Mouse (Mus musculus): ENCODE measurements around the gene Gzme. TPM values are rescaled to one million over a fixed set of nuclear protein-coding genes. Genes with fewer than 3 reads are reported as not detected.

Gene Gzme
- polyA plus RNA-seq, 1 experiment from 2014 or later, result not detected

DNA sequence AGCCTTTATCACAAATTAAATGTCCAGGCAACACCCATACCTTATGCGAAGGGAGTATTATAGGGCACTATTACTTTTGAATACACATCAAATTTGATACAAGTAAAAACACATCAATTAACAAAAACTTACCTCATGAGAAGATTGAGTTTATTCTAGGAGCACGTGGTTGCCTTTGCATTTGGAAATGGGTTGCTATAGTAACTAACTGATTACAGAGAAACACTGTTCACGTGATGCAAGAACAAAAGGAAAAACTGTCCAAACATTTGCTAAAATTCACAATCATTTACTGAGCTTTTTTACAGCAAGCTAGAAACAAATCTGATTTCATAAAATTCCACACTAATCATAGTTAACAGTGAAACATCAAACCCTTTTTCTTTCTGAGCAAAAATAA, 17.0 kb downstream of the Gzme start:
- Histone ChIP-seq H3K4me3 (no peak overlapping the region), H3K36me3 (no peaks in the 10 kb centered on the region), H3K4me1 (no peaks in the 10 kb centered on the region), H3K4me2 (replicated peaks) (no peak overlapping the region), H3K9me3 (no peaks in the 10 kb centered on the region), H3K27ac (replicated peaks) (no peak overlapping the region), H3K9ac (replicated peaks) (no peak overlapping the region), H3K27me3 (no peaks in the 10 kb centered on the region)
- ATAC-seq (replicated peaks), result no peak
- WGBS, result 34% methylated on average over 3 of the region's 3 CpGs

DNA sequence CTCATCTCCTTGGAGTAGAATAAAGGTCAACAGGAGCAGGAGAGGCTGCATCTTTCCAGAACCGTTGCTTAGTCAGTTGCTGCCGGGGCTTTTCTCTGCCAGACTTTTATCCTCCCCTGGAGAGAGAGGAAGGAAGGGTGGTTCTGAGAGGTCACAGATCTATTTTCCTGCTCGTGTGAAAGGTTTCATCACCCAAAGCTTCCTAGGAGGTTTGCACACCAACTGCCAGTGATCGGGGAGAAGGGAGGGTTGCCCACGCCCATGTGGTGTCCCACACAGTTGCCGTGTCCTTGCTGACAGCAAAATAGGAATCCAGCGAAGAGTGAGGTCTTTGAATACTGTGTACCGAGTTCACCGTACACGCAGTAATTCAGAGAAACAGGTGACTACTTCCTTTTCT, 18.0 kb downstream of the Gzme start, which contains the start of gene Ctsg:
TSS of gene Ctsg (minus strand) at position 189 of the 400 bp plus-strand sequence.
- Histone ChIP-seq H3K4me1 (no peaks in the 10 kb centered on the region), H3K9me3 (no peaks in the 10 kb centered on the region), H3K4me2 (replicated peaks) (no peak within 1 kb of the TSS), H3K4me3 (no peak within 1 kb of the TSS), H3K36me3 (no peaks in the 10 kb centered on the region), H3K27me3 (no peaks in the 10 kb centered on the region), H3K9ac (replicated peaks) (no peak within 1 kb of the TSS), H3K27ac (replicated peaks) (no peak within 1 kb of the TSS)
- 83% methylated on average over 10 of the region's 10 CpGs for WGBS
- ATAC-seq (replicated peaks), result no peak

DNA sequence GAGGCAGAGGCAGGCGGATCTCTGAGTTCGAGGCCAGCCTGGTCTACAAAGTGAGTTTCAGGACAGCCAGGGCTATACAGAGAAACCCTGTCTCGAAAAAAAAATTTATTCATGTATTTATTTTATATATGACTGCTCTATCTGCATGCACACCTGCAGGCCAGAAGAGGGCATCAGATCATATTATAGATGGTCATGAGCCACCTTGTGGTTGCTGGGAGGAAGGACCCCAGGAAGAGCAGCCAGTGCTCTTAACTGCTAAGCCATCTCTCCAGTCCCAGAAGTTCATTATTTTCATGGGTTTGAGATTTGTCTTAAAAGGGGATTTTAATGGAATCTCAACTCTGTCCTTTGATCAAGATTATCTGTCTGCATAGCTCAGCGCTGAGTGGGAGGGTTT, 21.5 kb downstream of the Gzme start:
- ATAC-seq (replicated peaks), result no peak
- Histone ChIP-seq H3K9me3 (no peaks in the 10 kb centered on the region), H3K9ac (replicated peaks) (no peak overlapping the region), H3K27ac (replicated peaks) (no peak overlapping the region), H3K4me3 (no peak overlapping the region), H3K27me3 (no peaks in the 10 kb centered on the region), H3K4me2 (replicated peaks) (no peak overlapping the region), H3K36me3 (no peaks in the 10 kb centered on the region), H3K4me1 (no peaks in the 10 kb centered on the region)
- 86% methylated on average over 4 of the region's 4 CpGs for whole genome bisulfite sequencing

DNA sequence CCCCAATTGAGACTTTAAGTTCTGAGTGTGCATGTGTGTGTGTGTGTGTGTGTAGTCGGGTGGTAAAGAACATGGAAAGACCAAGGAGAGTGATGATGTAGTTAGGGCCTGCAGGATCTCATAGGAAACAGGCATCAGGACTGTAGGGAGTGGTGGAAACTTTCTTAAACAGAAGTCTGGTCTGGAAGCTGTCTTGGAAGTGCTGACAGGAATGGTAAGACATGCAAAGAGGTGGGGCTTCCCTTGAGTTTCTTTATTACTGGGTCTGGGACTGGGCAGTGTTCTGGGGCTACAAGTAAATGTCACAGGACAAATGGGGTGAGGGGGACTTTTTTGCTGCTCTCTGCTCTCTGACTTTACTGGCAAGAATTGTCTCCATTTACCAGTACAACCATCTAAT, 22.8 kb downstream of the Gzme start:
- Histone ChIP-seq H3K4me1 (no peaks in the 10 kb centered on the region), H3K27ac (replicated peaks) (no peak overlapping the region), H3K27me3 (no peaks in the 10 kb centered on the region), H3K36me3 (no peaks in the 10 kb centered on the region), H3K4me2 (replicated peaks) (no peak overlapping the region), H3K9ac (replicated peaks) (no peak overlapping the region), H3K4me3 (no peak overlapping the region), H3K9me3 (no peaks in the 10 kb centered on the region)
- ATAC-seq (replicated peaks), result no peak
- WGBS, result 85% methylated on average over 1 of the region's 1 CpGs

DNA sequence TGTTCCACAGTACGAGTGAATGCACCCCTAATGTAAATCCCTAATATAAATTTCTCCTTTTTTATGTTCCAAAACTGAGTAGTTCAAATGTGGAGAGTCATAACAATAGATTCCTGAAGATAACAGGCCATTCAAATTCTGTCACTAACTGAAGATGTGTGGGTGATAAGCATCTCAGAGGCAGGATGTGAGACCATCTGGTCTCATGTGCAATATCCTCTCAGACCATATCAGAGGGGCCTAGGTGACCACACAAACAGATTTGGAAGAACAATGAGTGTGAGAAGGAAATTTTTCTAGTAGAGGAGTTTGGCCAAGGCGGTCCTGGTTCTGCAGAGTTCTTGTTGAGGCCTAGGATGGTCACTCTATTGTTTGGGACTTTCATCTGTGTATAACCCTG, 27.1 kb downstream of the Gzme start:
- no peaks in the 10 kb centered on the region for H3K27me3 ChIP-seq
- no peaks in the 10 kb centered on the region for H3K36me3 ChIP-seq
- WGBS, result 81% methylated on average over 2 of the region's 2 CpGs
- H3K4me3 ChIP-seq, result no peak overlapping the region
- H3K9me3 ChIP-seq, result no peaks in the 10 kb centered on the region
- H3K4me1 ChIP-seq, result no peaks in the 10 kb centered on the region
- no peak overlapping the region for H3K9ac ChIP-seq (replicated peaks)
- H3K27ac ChIP-seq (replicated peaks), result no peak overlapping the region
- ATAC-seq (replicated peaks), result no peak
- no peak overlapping the region for H3K4me2 ChIP-seq (replicated peaks)

DNA sequence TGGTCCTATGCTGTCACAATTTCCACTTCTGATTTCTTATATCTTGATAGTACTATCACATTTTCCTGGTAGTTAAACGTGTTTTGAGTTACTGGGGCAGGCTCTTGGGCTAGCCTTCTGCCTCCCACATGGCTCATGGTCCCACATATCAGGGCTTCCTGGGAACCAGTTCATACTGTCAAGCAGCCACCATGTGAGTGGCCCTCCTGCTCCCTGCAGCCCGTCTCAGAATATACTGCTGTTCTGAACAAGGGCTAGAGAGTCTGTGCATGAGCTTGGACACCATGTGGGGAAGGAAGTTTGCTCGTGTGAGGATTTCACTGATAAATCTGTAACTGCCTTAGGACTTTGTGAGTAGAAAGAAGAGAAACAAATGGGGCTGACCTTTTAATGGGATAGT, 33.7 kb downstream of the Gzme start:
- Histone ChIP-seq H3K4me3 (no peak overlapping the region), H3K9me3 (no peaks in the 10 kb centered on the region), H3K27me3 (no peaks in the 10 kb centered on the region), H3K4me1 (no peaks in the 10 kb centered on the region), H3K4me2 (replicated peaks) (no peak overlapping the region), H3K27ac (replicated peaks) (no peak overlapping the region), H3K9ac (replicated peaks) (no peak overlapping the region), H3K36me3 (no peaks in the 10 kb centered on the region)
- ATAC-seq (replicated peaks), result no peak
- 75% methylated on average over 3 of the region's 3 CpGs for WGBS

DNA sequence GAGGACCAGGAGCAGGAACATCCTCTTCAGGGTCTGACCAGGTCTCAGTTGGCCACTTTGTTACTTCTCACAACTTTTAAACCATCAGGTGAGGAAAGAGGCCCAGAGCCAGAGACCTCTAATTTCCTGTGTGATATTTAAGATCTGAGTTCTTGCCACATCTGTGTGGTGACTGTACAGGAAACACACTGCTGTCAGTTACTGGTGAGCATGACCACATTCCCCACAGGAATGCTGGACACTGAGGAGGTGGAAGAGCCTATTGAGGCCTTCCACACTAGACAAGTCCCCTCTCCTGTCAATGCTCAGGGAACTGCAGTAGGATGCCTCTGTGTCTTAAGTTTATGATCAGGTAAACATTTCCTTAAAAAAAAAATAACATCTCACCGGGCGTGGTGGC, 35.3 kb downstream of the Gzme start, which contains the start of gene Mcpt8:
TSS of gene Mcpt8 (minus strand) at position 107 of the 400 bp plus-strand sequence.
- no peak for ATAC-seq (replicated peaks)
- Histone ChIP-seq H3K27me3 (no peaks in the 10 kb centered on the region), H3K4me3 (no peak within 1 kb of the TSS), H3K4me2 (replicated peaks) (no peak within 1 kb of the TSS), H3K4me1 (no peaks in the 10 kb centered on the region), H3K9ac (replicated peaks) (no peak within 1 kb of the TSS), H3K9me3 (no peaks in the 10 kb centered on the region), H3K36me3 (no peaks in the 10 kb centered on the region), H3K27ac (replicated peaks) (no peak within 1 kb of the TSS)
- 98% methylated on average over 2 of the region's 2 CpGs for WGBS

DNA sequence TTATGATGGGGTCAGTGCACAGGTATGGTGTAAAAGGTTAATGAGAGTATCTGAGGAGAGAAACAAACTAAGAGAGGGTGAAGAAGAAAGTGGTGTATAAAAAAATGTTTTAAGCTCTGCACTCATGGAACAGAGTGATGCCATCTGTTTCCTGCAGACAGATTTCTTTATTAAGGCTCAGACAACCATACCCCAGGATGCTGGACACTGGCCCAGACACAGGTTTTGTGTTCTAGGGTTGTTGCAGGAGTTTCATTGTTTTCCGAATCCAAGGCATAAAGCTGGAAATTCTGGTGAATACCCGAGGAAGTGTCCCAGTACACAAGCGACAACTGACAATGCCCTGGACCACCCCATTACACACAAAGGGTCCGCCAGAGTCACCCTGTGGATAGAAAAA, 38.4 kb downstream of the Gzme start:
- Histone ChIP-seq H3K27me3 (no peaks in the 10 kb centered on the region), H3K9me3 (no peaks in the 10 kb centered on the region), H3K36me3 (no peaks in the 10 kb centered on the region), H3K4me2 (replicated peaks) (no peak overlapping the region), H3K4me1 (no peaks in the 10 kb centered on the region), H3K27ac (replicated peaks) (no peak overlapping the region), H3K9ac (replicated peaks) (no peak overlapping the region), H3K4me3 (no peak overlapping the region)
- ATAC-seq (replicated peaks), result no peak
- WGBS, result 61% methylated on average over 4 of the region's 4 CpGs

Small RNA genes lying within 50 kb of the gene (microRNA-seq; reads per million reads assigned to microRNA genes)
- not detected for gene Mir6949

Other genes starting within 250 kb of the Gzme start
- gene Cbln3, start 236.2 kb downstream of the Gzme start, polyA plus RNA-seq (2015; fragmentation: Nextera tagmentation; extraction: Ambion mirVana), result 0.29 and 0.32 TPM in 2 replicates
- 10.1 and 10.4 TPM in 2 replicates for gene Khnyn, start 235.7 kb downstream of the Gzme start, polyA plus RNA-seq (2015; fragmentation: Nextera tagmentation; extraction: Ambion mirVana)
- 106 and 112 TPM in 2 replicates for gene Sdr39u1, start 220.3 kb downstream of the Gzme start, polyA plus RNA-seq (2015; fragmentation: Nextera tagmentation; extraction: Ambion mirVana)
- not detected in 2 replicates for gene Cma1, start 175.9 kb downstream of the Gzme start, polyA plus RNA-seq (2015; fragmentation: Nextera tagmentation; extraction: Ambion mirVana)
- gene Cma2, start 169.6 kb downstream of the Gzme start, polyA plus RNA-seq (2015; fragmentation: Nextera tagmentation; extraction: Ambion mirVana), result not detected in 2 replicates
- not detected in 2 replicates for gene Mcpt1, start 102.7 kb downstream of the Gzme start, polyA plus RNA-seq (2015; fragmentation: Nextera tagmentation; extraction: Ambion mirVana)
- not detected in 2 replicates for gene Mcpt9, start 90.1 kb downstream of the Gzme start, polyA plus RNA-seq (2015; fragmentation: Nextera tagmentation; extraction: Ambion mirVana)
- not detected in 2 replicates for gene Mcpt2, start 78.6 kb downstream of the Gzme start, polyA plus RNA-seq (2015; fragmentation: Nextera tagmentation; extraction: Ambion mirVana)
- gene Mcpt4, start 58.3 kb downstream of the Gzme start, polyA plus RNA-seq (2015; fragmentation: Nextera tagmentation; extraction: Ambion mirVana), result not detected in 2 replicates
- gene Mcpt8, start 35.4 kb downstream of the Gzme start, polyA plus RNA-seq (2015; fragmentation: Nextera tagmentation; extraction: Ambion mirVana), result 0.18 and 0.23 TPM in 2 replicates
- not detected in 2 replicates for gene Ctsg, start 18.1 kb downstream of the Gzme start, polyA plus RNA-seq (2015; fragmentation: Nextera tagmentation; extraction: Ambion mirVana)
- not detected in 2 replicates for gene Gzmd, start 12.0 kb upstream of the Gzme start, polyA plus RNA-seq (2015; fragmentation: Nextera tagmentation; extraction: Ambion mirVana)
- not detected in 2 replicates for gene Gzmg, start 39.0 kb upstream of the Gzme start, polyA plus RNA-seq (2015; fragmentation: Nextera tagmentation; extraction: Ambion mirVana)
- gene Gzmn, start 54.0 kb upstream of the Gzme start, polyA plus RNA-seq (2015; fragmentation: Nextera tagmentation; extraction: Ambion mirVana), result not detected in 2 replicates
- gene Gzmf, start 90.8 kb upstream of the Gzme start, polyA plus RNA-seq (2015; fragmentation: Nextera tagmentation; extraction: Ambion mirVana), result not detected in 2 replicates
- gene Gzmc, start 114.0 kb upstream of the Gzme start, polyA plus RNA-seq (2015; fragmentation: Nextera tagmentation; extraction: Ambion mirVana), result not detected in 2 replicates
- gene Gzmb, start 141.6 kb upstream of the Gzme start, polyA plus RNA-seq (2015; fragmentation: Nextera tagmentation; extraction: Ambion mirVana), result not detected in 2 replicates
- gene Atp12a, start 244.4 kb upstream of the Gzme start, polyA plus RNA-seq (2015; fragmentation: Nextera tagmentation; extraction: Ambion mirVana), result 0.14 and 0.15 TPM in 2 replicates